ENCODE assay signal across 25 mouse cellular contexts in genomic region chr19:40639729-40640304, GRCm38 (mm10). TPM values are rescaled to one million over a fixed set of nuclear protein-coding genes. Genes with fewer than 3 reads are reported as not detected.
A peak's percentile ranks its signal among the peaks of the same experiment; 100 is the strongest.
DNase-seq lines count a peak whose midpoint lies in the region; ATAC-seq and TF ChIP-seq lines count a peak whose summit lies in the region.
"Had no signal": no experiment of that assay in that cellular context is flagged by ENCODE, and none has a peak within 500 bp of the region (broad histone marks: within the 10 kb centered on the region; RNA-seq: fewer than 3 reads in every experiment).

No protein-coding gene starts in this region.

- no peak for TF ChIP-seq CTCF in liver, postnatal 0 days (IDR thresholded peaks at IDR 0.05; ENCODE audit: low read depth)
- TF ChIP-seq CTCF in bone marrow, adult 2 months (IDR thresholded peaks at IDR 0.05; ENCODE audit: control insufficient read depth, insufficient read depth, low read length), result no peak
- TF ChIP-seq CTCF in cerebellum, adult 2 months (IDR thresholded peaks at IDR 0.05; ENCODE audit: borderline replicate concordance, insufficient read depth, low read depth, low read length), result no peak

- WGBS in liver, postnatal 0 days (ENCODE audit: insufficient replicate concordance), result 55% methylated on average over 11 of the region's 11 CpGs
- 54% methylated on average over 11 of the region's 11 CpGs for WGBS in liver, embryonic 12.5 days (ENCODE audit: insufficient replicate concordance)
- WGBS in bone marrow, adult 2 months, result 38% methylated on average over 11 of the region's 11 CpGs
- 43% methylated on average over 11 of the region's 11 CpGs for WGBS in macrophage (ENCODE audit: missing documents)
- WGBS in cerebellum, adult 2 months, result 69% methylated on average over 11 of the region's 11 CpGs

- no peaks in the 10 kb centered on the region for H3K36me3 ChIP-seq in liver, postnatal 0 days (replicated peaks; ENCODE audit: insufficient read depth, low read length)
- H3K36me3 ChIP-seq in liver, embryonic 12.5 days, result no peaks in the 10 kb centered on the region
- H3K36me3 ChIP-seq in macrophage (ENCODE audit: inconsistent target), result no peaks in the 10 kb centered on the region
- H3K36me3 ChIP-seq: embryonic facial prominence, embryonic 15.5 days; limb, embryonic 15.5 days; neural tube, embryonic 12.5 days had no signal

- no peaks in the 10 kb centered on the region for H3K79me2 ChIP-seq in macrophage (ENCODE audit: inconsistent target)

- 0 out of 2 replicates have a peak, but pooled peaks cover 4% of the 10 kb centered on the region for H3K4me1 ChIP-seq in liver, postnatal 0 days (ENCODE audit: insufficient read depth)
- peaks cover 10% of the 10 kb centered on the region for H3K4me1 ChIP-seq in liver, embryonic 12.5 days
- peaks cover 3% of the 10 kb centered on the region for H3K4me1 ChIP-seq in bone marrow, adult 2 months (ENCODE audit: control insufficient read depth, insufficient read depth, low read length)
- H3K4me1 ChIP-seq in cerebellum, adult 2 months (ENCODE audit: control insufficient read depth, insufficient read depth, low read length), result no peaks in the 10 kb centered on the region
- H3K4me1 ChIP-seq: embryonic facial prominence, embryonic 15.5 days; limb, embryonic 15.5 days; neural tube, embryonic 12.5 days had no signal

- H3K4me2 ChIP-seq in liver, postnatal 0 days (ENCODE audit: low read depth, low read length), result no peak overlapping the region
- no peak overlapping the region for H3K4me2 ChIP-seq in liver, embryonic 12.5 days
- H3K4me2 ChIP-seq: embryonic facial prominence, embryonic 15.5 days; heart, embryonic 11.5 days; limb, embryonic 15.5 days; neural tube, embryonic 12.5 days had no signal

- no peak overlapping the region for H3K9ac ChIP-seq in liver, postnatal 0 days (replicated peaks)
- H3K9ac ChIP-seq in liver, embryonic 12.5 days, result no peak overlapping the region
- H3K9ac ChIP-seq: embryonic facial prominence, embryonic 15.5 days; limb, embryonic 15.5 days; neural tube, embryonic 12.5 days had no signal

- ATAC-seq in liver, postnatal 0 days, result peak; percentile 33; the same call in 1 of the 2 replicates
- ATAC-seq in liver, embryonic 12.5 days, result no peak

- no peak for TF ChIP-seq POLR2A in bone marrow, adult 2 months (IDR thresholded peaks at IDR 0.05; ENCODE audit: borderline replicate concordance, control insufficient read depth, low read depth, low read length)
- TF ChIP-seq POLR2A in cerebellum, adult 2 months (IDR thresholded peaks at IDR 0.05; ENCODE audit: borderline replicate concordance, insufficient read depth, low read length), result no peak

- H3K27me3 ChIP-seq in liver, postnatal 0 days (ENCODE audit: insufficient read depth, low read length), result no peaks in the 10 kb centered on the region
- no peaks in the 10 kb centered on the region for H3K27me3 ChIP-seq in liver, embryonic 12.5 days (replicated peaks)
- H3K27me3 ChIP-seq in cerebellum, adult 2 months (ENCODE audit: control insufficient read depth, insufficient read depth, low read length), result no peaks in the 10 kb centered on the region
- H3K27me3 ChIP-seq: embryonic facial prominence, embryonic 15.5 days; limb, embryonic 15.5 days; neural tube, embryonic 12.5 days had no signal

- no peak for DNase-seq in liver, postnatal 0 days
- no peak for DNase-seq in cerebellum, adult 2 months
- no peak for DNase-seq in frontal cortex, postnatal 36 days (ENCODE audit: low spot score in 2 of 2)
- no peak for DNase-seq in spleen, postnatal 10 days (ENCODE audit: low spot score in 2 of 2)
- DNase-seq: adrenal gland, postnatal 10 days; B cell, adult 2 months; cerebellum, adult 9-11 months; embryo, embryonic 11 days; gastrocnemius, postnatal 36 days; heart, postnatal 4 days; kidney, adult 9 months; kidney, postnatal 36 days; lung, adult 18-20 months; lung, postnatal 4 days; midbrain, embryonic 14.5 days; right cerebral cortex, postnatal 14 days; thymus, postnatal 25 days had no signal

- H3K9me3 ChIP-seq in liver, postnatal 0 days (ENCODE audit: low read length), result no peaks in the 10 kb centered on the region
- H3K9me3 ChIP-seq in liver, embryonic 12.5 days (replicated peaks), result no peaks in the 10 kb centered on the region
- H3K9me3 ChIP-seq: embryonic facial prominence, embryonic 15.5 days; limb, embryonic 15.5 days; neural tube, embryonic 12.5 days had no signal

- H3K27ac ChIP-seq in liver, postnatal 0 days (ENCODE audit: low read depth), result no peak overlapping the region
- H3K27ac ChIP-seq in liver, embryonic 12.5 days, result no peak overlapping the region
- H3K27ac ChIP-seq in bone marrow, adult 2 months (ENCODE audit: control insufficient read depth, insufficient read depth, low read depth, low read length, poor library complexity), result peak overlapping the region; percentile 80
- H3K27ac ChIP-seq in macrophage, result peak overlapping the region; percentile 98
- H3K27ac ChIP-seq in cerebellum, adult 2 months (ENCODE audit: insufficient read depth, low read length), result no peak overlapping the region
- H3K27ac ChIP-seq: embryonic facial prominence, embryonic 15.5 days; limb, embryonic 15.5 days; neural tube, embryonic 12.5 days had no signal

- no peak for TF ChIP-seq EP300 in liver, postnatal 0 days (IDR thresholded peaks at IDR 0.05; ENCODE audit: low read depth)

- no peak overlapping the region for H3K4me3 ChIP-seq in liver, postnatal 0 days (ENCODE audit: low read depth, low read length)
- H3K4me3 ChIP-seq in liver, embryonic 12.5 days, result no peak overlapping the region
- no peak overlapping the region for H3K4me3 ChIP-seq in bone marrow, adult 2 months (replicated peaks; ENCODE audit: control insufficient read depth, low read depth, low read length)
- no peak overlapping the region for H3K4me3 ChIP-seq in macrophage (ENCODE audit: inconsistent target)
- H3K4me3 ChIP-seq in cerebellum, adult 2 months (replicated peaks; ENCODE audit: insufficient read depth, low read depth, low read length), result no peak overlapping the region
- H3K4me3 ChIP-seq: embryonic facial prominence, embryonic 15.5 days; limb, embryonic 15.5 days; neural tube, embryonic 12.5 days had no signal

RNA-seq across cellular contexts. Expression of gene Entpd1, which starts 27.7 kb away (rescaled TPM):
- polyA plus RNA-seq in liver, postnatal 0 days (2015; fragmentation: Nextera tagmentation; extraction: Ambion mirVana), result 5.1 and 5.7 TPM in 2 replicates
- 2.6 TPM in 2 replicates for polyA plus RNA-seq in liver, embryonic 12.5 days (2016; fragmentation: Nextera tagmentation; extraction: Ambion mirVana)
- 9.9 and 17.6 TPM in 2 replicates for polyA plus RNA-seq in bone marrow, adult 2 months (2011; ENCODE audit: insufficient read depth, insufficient read length, low replicate concordance, missing spikeins)
- 100 to 1,000 TPM in 23 of 26 experiments, 10 to 100 TPM in 3; 33.7 to 454 (median 135) TPM for total RNA-seq in macrophage (2018; cell fraction: chromatin; rRNA removed)
- total RNA-seq in macrophage (2018; cell fraction: cytosol; rRNA removed), result 100 to 1,000 TPM in 18 of 26 experiments, 10 to 100 TPM in 8; 86.1 to 339 (median 189) TPM
- 100 to 1,000 TPM in 24 of 26 experiments, 10 to 100 TPM in 2; 83.5 to 570 (median 192) TPM for total RNA-seq in macrophage (2018; cell fraction: nucleus; rRNA removed)
- polyA plus RNA-seq in macrophage (2018), result 164 to 283 TPM (median 241 TPM) in 3 replicates
- 7.5 and 12.0 TPM in 2 replicates for polyA plus RNA-seq in cerebellum, adult 2 months (2012; rRNA removed)
- total RNA-seq: MEL had no signal

RNA-seq across cellular contexts. Expression of gene Tctn3, which starts 27.8 kb away (rescaled TPM):
- 1.7 and 1.8 TPM in 2 replicates for polyA plus RNA-seq in liver, postnatal 0 days (2015; fragmentation: Nextera tagmentation; extraction: Ambion mirVana)
- polyA plus RNA-seq in liver, embryonic 12.5 days (2016; fragmentation: Nextera tagmentation; extraction: Ambion mirVana), result 3.6 and 3.9 TPM in 2 replicates
- 1.2 and 2.7 TPM in 2 replicates for polyA plus RNA-seq in bone marrow, adult 2 months (2011; ENCODE audit: insufficient read depth, insufficient read length, low replicate concordance, missing spikeins)
- total RNA-seq in macrophage (2018; cell fraction: chromatin; rRNA removed), result 10 to 100 TPM; 10.5 to 46.6 (median 22.1) TPM
- 10 to 100 TPM in 6 of 26 experiments, 1 to 10 TPM in 20; 4.0 to 12.7 (median 7.7) TPM for total RNA-seq in macrophage (2018; cell fraction: cytosol; rRNA removed)
- total RNA-seq in macrophage (2018; cell fraction: nucleus; rRNA removed), result 10 to 100 TPM in 23 of 26 experiments, 1 to 10 TPM in 3; 9.6 to 43.3 (median 20.3) TPM
- 7.0 to 10.4 TPM (median 7.7 TPM) in 3 replicates for polyA plus RNA-seq in macrophage (2018)
- 16.4 and 18.9 TPM in 2 replicates for polyA plus RNA-seq in cerebellum, adult 2 months (2012; rRNA removed)

RNA-seq across cellular contexts. Expression of gene Aldh18a1, which starts 51.6 kb away (rescaled TPM):
- polyA plus RNA-seq in liver, postnatal 0 days (2015; fragmentation: Nextera tagmentation; extraction: Ambion mirVana), result 8.1 and 9.1 TPM in 2 replicates
- polyA plus RNA-seq in liver, embryonic 12.5 days (2016; fragmentation: Nextera tagmentation; extraction: Ambion mirVana), result 67.4 and 68.8 TPM in 2 replicates
- polyA plus RNA-seq in bone marrow, adult 2 months (2011; ENCODE audit: insufficient read depth, insufficient read length, low replicate concordance, missing spikeins), result 14.8 and 15.5 TPM in 2 replicates
- total RNA-seq in macrophage (2018; cell fraction: chromatin; rRNA removed), result 10 to 100 TPM in 7 of 26 experiments, 1 to 10 TPM in 19; 1.1 to 25.6 (median 7.6) TPM
- 10 to 100 TPM in 11 of 26 experiments, 1 to 10 TPM in 15; 2.3 to 14.8 (median 7.1) TPM for total RNA-seq in macrophage (2018; cell fraction: cytosol; rRNA removed)
- 10 to 100 TPM in 9 of 26 experiments, 1 to 10 TPM in 17; 1.0 to 18.6 (median 7.0) TPM for total RNA-seq in macrophage (2018; cell fraction: nucleus; rRNA removed)
- polyA plus RNA-seq in macrophage (2018), result 2.2 to 7.3 TPM (median 2.4 TPM) in 3 replicates
- 25.3 and 32.2 TPM in 2 replicates for polyA plus RNA-seq in cerebellum, adult 2 months (2012; rRNA removed)

Comparison
In these comparisons a context has a peak if more than half of its experiments do, and no peak if none do; other contexts are left out.
1. H3K27ac ChIP-seq: peak in bone marrow, adult 2 months (single experiment) and macrophage (single experiment); none in liver, postnatal 0 days (single experiment), liver, embryonic 12.5 days (single experiment) and cerebellum, adult 2 months (single experiment).